Mouse (Mus musculus): Measurements from ENCODE around the gene Pmfbp1. TPM values are rescaled to one million over a fixed set of nuclear protein-coding genes. Genes with fewer than 3 reads are reported as not detected.

The Pmfbp1 gene
- polyA plus RNA-seq, 1 experiment from 2014 or later: not detected

DNA sequence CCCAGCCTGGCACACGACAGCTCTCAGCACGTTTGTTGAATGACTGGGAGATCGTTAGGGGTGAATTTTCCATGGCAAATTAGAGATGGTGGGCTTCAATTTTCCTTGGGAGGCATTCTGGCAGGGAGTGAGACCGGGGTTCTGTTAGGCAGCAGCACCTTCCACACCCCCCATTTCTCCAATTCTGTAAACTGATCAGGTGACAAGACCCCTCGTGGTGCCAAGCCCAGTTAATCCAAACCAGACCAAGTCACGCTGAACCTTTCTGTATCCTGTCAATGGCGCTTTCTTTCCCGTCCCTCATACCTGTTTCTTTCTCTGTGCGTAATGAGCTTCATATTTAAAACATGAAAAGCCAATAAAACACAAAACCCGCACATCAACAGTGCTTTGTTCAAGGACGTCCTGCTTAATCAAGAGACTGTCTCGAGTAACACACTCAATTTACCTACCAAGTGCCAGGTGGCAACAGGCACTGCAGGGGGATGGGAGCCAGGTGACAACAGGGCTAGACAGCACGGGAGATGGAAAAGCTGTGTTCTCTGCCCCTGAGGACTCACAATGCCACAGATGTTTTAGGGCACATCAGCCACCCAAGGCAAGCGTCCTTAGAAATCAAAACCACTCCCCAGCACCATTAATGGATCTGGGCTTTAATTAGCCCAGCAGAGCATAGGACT is 19.2 kb upstream of the Pmfbp1 start:
- 78% methylated on average over 14 of the region's 14 CpGs for whole genome bisulfite sequencing (ENCODE audit: missing documents)
- H3K79me2 ChIP-seq (ENCODE audit: inconsistent target): no peaks in the 10 kb centered on the region
- H3K36me3 ChIP-seq (ENCODE audit: inconsistent target): no peaks in the 10 kb centered on the region
- H3K4me3 ChIP-seq (ENCODE audit: inconsistent target): no peak overlapping the region
- no peak overlapping the region for H3K27ac ChIP-seq

- WGBS (ENCODE audit: missing documents): 74% methylated on average over 4 of the region's 4 CpGs
- H3K27ac ChIP-seq: no peak overlapping the region
- no peak overlapping the region for H3K4me3 ChIP-seq (ENCODE audit: inconsistent target)
- no peaks in the 10 kb centered on the region for H3K79me2 ChIP-seq (ENCODE audit: inconsistent target)
- H3K36me3 ChIP-seq (ENCODE audit: inconsistent target): no peaks in the 10 kb centered on the region
Measured at GRCm38 (mm10) chr8:109475436-109475835, 18.4 kb upstream of the Pmfbp1 start.

- no peaks in the 10 kb centered on the region for H3K79me2 ChIP-seq (ENCODE audit: inconsistent target)
- 82% methylated on average over 6 of the region's 6 CpGs for WGBS (ENCODE audit: missing documents)
- no peak overlapping the region for H3K27ac ChIP-seq
- H3K4me3 ChIP-seq (ENCODE audit: inconsistent target): no peak overlapping the region
- H3K36me3 ChIP-seq (ENCODE audit: inconsistent target): no peaks in the 10 kb centered on the region
Measured at GRCm38 (mm10) chr8:109478586-109478985, 15.2 kb upstream of the Pmfbp1 start.

- Histone ChIP-seq H3K4me3 (ENCODE audit: inconsistent target) (no peak overlapping the region), H3K27ac (no peak overlapping the region), H3K79me2 (ENCODE audit: inconsistent target) (no peaks in the 10 kb centered on the region), H3K36me3 (ENCODE audit: inconsistent target) (no peaks in the 10 kb centered on the region)
- WGBS (ENCODE audit: missing documents): 88% methylated on average over 11 of the region's 11 CpGs
Measured at GRCm38 (mm10) chr8:109484741-109485140, 9.1 kb upstream of the Pmfbp1 start.

GRCm38 (mm10) chr8:109485530-109485929 is 8.3 kb upstream of the Pmfbp1 start:
- Histone ChIP-seq H3K79me2 (ENCODE audit: inconsistent target) (no peaks in the 10 kb centered on the region), H3K27ac (no peak overlapping the region), H3K4me3 (ENCODE audit: inconsistent target) (no peak overlapping the region), H3K36me3 (ENCODE audit: inconsistent target) (no peaks in the 10 kb centered on the region)
- 43% methylated on average over 6 of the region's 6 CpGs for WGBS (ENCODE audit: missing documents)

DNA sequence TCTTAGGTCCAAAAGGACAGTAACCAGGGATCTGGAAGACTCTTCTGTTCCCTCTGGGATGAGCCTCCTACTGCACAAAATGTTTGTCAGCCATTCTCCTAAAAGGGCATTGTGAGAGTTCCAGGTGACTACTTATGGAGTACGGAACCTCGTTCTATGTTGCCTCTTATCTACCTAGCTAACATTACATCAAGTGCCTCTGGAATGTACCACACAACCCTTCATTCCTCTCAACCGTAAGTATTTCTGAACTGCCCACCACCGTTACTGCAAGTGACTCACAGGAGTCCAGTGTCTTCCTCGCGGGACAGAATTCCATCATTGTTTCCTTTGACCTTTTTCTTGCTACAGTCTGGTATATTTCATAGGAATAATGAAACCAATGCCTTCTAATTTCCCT is 1.0 kb upstream of the Pmfbp1 start:
- H3K4me3 ChIP-seq (ENCODE audit: inconsistent target): no peak overlapping the region
- WGBS (ENCODE audit: missing documents): 87% methylated on average over 6 of the region's 6 CpGs

DNA sequence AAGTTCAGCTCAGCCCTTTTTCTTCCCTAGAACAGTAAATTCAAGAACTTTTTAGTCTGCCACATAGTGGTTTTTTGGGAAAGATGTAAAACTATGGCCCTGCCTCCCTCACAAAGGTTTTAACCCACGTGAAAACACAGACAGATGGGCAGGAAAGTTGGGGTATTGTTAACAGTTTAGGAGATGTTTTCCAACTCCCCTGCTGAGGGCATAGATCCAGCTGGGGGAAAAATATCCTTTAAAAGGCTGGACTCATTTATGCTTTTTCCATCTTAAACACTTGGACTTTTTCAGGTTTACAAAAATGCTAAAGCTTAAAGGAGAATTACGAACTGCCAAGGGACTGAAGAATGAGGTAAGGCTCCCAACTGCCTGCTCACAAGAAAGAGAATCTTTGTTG is 774 bp downstream of the Pmfbp1 start:
- WGBS (ENCODE audit: missing documents): 72% methylated on average over 2 of the region's 2 CpGs
- no peaks in the 10 kb centered on the region for H3K36me3 ChIP-seq (ENCODE audit: inconsistent target)
- no peaks in the 10 kb centered on the region for H3K79me2 ChIP-seq (ENCODE audit: inconsistent target)
- no peak overlapping the region for H3K27ac ChIP-seq
- H3K4me3 ChIP-seq (ENCODE audit: inconsistent target): no peak overlapping the region

More for the DNA sequence above, 1.0 kb upstream of the Pmfbp1 start:
- Histone ChIP-seq H3K79me2 (ENCODE audit: inconsistent target) (no peaks in the 10 kb centered on the region), H3K36me3 (ENCODE audit: inconsistent target) (no peaks in the 10 kb centered on the region), H3K27ac (no peak overlapping the region)

DNA sequence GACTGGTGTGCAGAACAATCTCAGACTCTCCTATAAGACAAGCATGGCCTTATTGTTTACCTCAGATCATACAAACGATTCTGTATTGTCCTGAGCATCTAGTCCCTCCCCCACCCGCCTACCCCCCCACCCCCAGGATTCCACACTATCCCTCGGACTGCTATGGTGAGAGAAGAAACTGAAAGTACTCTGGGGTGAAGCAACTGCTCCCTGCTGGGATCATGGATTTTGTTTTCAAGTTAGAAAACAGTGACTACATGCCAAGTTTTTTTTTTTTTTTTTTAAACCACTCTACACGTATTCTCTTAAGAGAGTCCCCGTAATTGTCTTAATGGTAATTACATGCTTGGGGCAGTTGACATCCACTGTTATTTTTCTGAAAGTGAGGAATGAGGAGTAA is 3.6 kb downstream of the Pmfbp1 start:
- Histone ChIP-seq H3K36me3 (ENCODE audit: inconsistent target) (no peaks in the 10 kb centered on the region), H3K27ac (no peak overlapping the region), H3K4me3 (ENCODE audit: inconsistent target) (no peak overlapping the region), H3K79me2 (ENCODE audit: inconsistent target) (no peaks in the 10 kb centered on the region)
- WGBS (ENCODE audit: missing documents): 80% methylated on average over 5 of the region's 5 CpGs

- H3K79me2 ChIP-seq (ENCODE audit: inconsistent target): no peaks in the 10 kb centered on the region
- H3K27ac ChIP-seq: no peak overlapping the region
- no peaks in the 10 kb centered on the region for H3K36me3 ChIP-seq (ENCODE audit: inconsistent target)
- H3K4me3 ChIP-seq (ENCODE audit: inconsistent target): no peak overlapping the region
- 90% methylated on average over 12 of the region's 16 CpGs for WGBS (ENCODE audit: missing documents)
Measured at GRCm38 (mm10) chr8:109499009-109499717, 5.3 kb downstream of the Pmfbp1 start.

- WGBS (ENCODE audit: missing documents): 91% methylated on average over 1 of the region's 1 CpGs
- Histone ChIP-seq H3K79me2 (ENCODE audit: inconsistent target) (no peaks in the 10 kb centered on the region), H3K27ac (no peak overlapping the region), H3K36me3 (ENCODE audit: inconsistent target) (no peaks in the 10 kb centered on the region), H3K4me3 (ENCODE audit: inconsistent target) (no peak overlapping the region)
Measured at GRCm38 (mm10) chr8:109503566-109503965, 9.7 kb downstream of the Pmfbp1 start.

GRCm38 (mm10) chr8:109505560-109505959 is 11.7 kb downstream of the Pmfbp1 start:
- whole genome bisulfite sequencing (ENCODE audit: missing documents): 79% methylated on average over 5 of the region's 5 CpGs
- H3K27ac ChIP-seq: no peak overlapping the region

DNA sequence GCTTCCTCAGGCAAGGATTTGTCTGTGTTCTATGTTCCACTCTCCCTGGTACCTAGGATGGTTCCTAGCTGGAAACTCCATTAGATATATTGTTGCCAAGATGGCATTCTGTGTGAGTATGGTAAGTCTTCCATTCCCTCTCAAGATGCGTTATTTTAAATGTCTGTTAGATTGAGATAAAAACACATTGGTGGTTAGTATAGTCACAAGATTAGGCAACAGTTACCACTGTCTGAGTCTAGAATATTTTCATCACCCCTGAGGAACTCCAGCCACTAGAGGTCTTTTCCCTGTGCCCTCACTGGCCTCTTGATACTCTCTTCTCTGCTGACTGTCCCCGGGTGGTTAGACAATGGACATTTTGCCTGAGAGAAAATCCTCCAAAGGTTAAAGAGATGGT is 30.2 kb downstream of the Pmfbp1 start:
- 82% methylated on average over 2 of the region's 2 CpGs for WGBS (ENCODE audit: missing documents)
- H3K36me3 ChIP-seq (ENCODE audit: inconsistent target): no peaks in the 10 kb centered on the region
- no peaks in the 10 kb centered on the region for H3K79me2 ChIP-seq (ENCODE audit: inconsistent target)
- H3K27ac ChIP-seq: no peak overlapping the region
- H3K4me3 ChIP-seq (ENCODE audit: inconsistent target): no peak overlapping the region

More at GRCm38 (mm10) chr8:109505560-109505959, 11.7 kb downstream of the Pmfbp1 start:
- H3K79me2 ChIP-seq (ENCODE audit: inconsistent target): no peaks in the 10 kb centered on the region
- no peak overlapping the region for H3K4me3 ChIP-seq (ENCODE audit: inconsistent target)
- no peaks in the 10 kb centered on the region for H3K36me3 ChIP-seq (ENCODE audit: inconsistent target)

DNA sequence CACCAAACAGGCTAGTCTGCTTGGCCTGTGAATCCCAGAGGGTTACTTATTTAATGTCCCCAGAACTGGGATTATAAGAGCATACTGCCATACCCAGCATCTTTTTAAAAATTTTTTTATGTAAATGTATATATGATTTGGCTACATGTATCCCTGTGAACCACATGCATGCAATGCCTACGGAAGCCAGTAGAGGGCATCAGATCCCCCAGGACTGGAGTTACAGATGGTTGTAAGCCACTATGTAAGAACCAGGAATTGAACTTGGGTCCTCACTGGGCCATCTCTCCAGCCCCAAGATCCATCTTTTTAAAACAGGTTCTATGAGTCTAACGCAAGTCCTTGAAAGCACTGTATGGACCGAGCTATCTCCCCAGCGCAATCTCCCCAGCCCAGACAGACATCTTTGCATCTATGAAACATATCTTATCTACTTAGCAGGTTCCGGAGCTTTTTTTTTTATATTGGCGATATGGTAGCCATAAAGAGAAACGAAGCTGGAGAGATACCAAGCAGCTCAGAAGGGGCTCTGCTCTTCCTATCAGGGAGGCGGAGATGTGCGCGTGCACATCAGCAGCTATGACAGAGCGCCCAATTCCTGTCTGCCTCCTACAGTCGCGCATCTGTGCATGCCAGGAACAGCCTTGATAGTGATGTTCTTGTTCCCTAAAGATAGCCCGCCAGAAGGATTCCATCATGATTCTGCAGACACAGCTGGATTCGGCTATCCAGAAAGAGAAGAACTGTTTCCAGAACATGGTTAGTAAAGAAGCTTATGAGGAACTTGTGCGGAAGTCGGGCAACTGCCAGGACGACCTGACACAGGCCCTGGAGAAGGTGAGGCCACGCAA is 41.5 kb downstream of the Pmfbp1 start:
- Histone ChIP-seq H3K4me3 (ENCODE audit: inconsistent target) (no peak overlapping the region), H3K36me3 (ENCODE audit: inconsistent target) (no peaks in the 10 kb centered on the region), H3K79me2 (ENCODE audit: inconsistent target) (no peaks in the 10 kb centered on the region), H3K27ac (no peak overlapping the region)
- whole genome bisulfite sequencing (ENCODE audit: missing documents): 90% methylated on average over 19 of the region's 19 CpGs

DNA sequence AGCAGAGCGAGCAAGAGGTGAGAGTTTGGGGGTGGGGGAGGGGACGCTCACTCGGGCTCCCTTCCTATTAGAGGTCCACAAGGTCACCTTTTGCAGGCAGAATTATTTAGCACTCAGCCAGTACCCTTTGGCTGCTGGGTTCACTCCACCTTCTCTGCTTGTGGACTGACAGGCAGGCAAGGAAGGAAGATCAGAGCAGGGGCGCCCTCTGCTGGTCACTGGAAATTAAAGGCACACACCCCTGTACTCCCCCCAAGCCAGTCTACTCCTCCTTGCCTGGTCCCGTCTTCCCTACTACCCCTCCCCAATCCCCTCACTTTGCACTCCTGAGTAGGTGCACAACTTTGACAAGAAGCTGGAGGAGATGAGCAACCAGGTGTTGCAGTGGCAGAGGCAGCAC is 42.9 kb downstream of the Pmfbp1 start:
- WGBS (ENCODE audit: missing documents): 27% methylated on average over 5 of the region's 5 CpGs
- H3K36me3 ChIP-seq (ENCODE audit: inconsistent target): no peaks in the 10 kb centered on the region
- no peak overlapping the region for H3K4me3 ChIP-seq (ENCODE audit: inconsistent target)
- H3K27ac ChIP-seq: no peak overlapping the region
- no peaks in the 10 kb centered on the region for H3K79me2 ChIP-seq (ENCODE audit: inconsistent target)

GRCm38 (mm10) chr8:109542165-109542564 is 48.3 kb downstream of the Pmfbp1 start:
- H3K79me2 ChIP-seq (ENCODE audit: inconsistent target): no peaks in the 10 kb centered on the region
- 78% methylated on average over 5 of the region's 5 CpGs for WGBS (ENCODE audit: missing documents)
- H3K27ac ChIP-seq: no peak overlapping the region
- peaks cover 2% of the 10 kb centered on the region; the same call in 1 of the 2 replicates for H3K36me3 ChIP-seq (ENCODE audit: inconsistent target)
- H3K4me3 ChIP-seq (ENCODE audit: inconsistent target): no peak overlapping the region

All from macrophage (primary cell).